Mouse (Mus musculus) left cerebral cortex, postnatal 4 days (tissue): ENCODE results near the gene Gm20388. TPM values are rescaled to one million over a fixed set of nuclear protein-coding genes. Genes with fewer than 3 reads are reported as not detected.

Experiments
- DNase-seq: peaks from one replicate; pipeline ENCODE4 v3.0.0-alpha.2; 2022
- intact Hi-C: fragments of 180-260 bp; cut with DNase I; formaldehyde crosslinking; loops from one replicate; pipeline ENCODE4 v1.15.1; 2025
- total RNA-seq, 2 experiments: library from RNA; stranded (reverse); gene quantifications; 2 replicates each; pipeline ENCODE4 v1.2.3; 2021

Gm20388 gene
- total RNA-seq, 2 experiments from 2014 or later = 6.5 to 12.8 TPM

- intact Hi-C loops = no loop called here
- peak; percentile 78 for DNase-seq
Observed at GRCm38 (mm10) chr8:120413626-120413988, 503.0 kb downstream of the Gm20388 start.

DNA sequence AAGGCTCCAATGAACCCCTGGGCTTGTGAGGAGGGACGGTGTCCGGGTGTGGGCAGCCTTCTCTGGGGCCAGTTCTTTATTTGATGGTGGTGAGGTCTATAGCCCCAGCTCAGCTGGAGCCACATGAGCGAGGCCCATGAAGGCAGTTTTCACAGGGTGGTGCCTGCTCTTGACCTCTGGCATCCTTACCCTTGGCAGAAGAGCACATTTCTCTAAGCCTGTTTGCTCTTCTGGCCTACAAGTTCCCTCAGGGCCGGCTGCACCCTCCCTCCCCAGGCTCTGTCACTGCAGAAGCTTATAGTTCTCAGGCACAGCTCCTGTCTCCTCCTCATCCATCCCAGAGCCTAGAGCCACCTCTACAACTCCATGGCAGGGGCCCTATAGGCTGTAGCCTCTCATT lies 503.6 kb downstream of the Gm20388 start:
- intact Hi-C loops = no loop called here
- no peak for DNase-seq

GRCm38 (mm10) chr8:120415474-120415873 lies 504.8 kb downstream of the Gm20388 start:
- intact Hi-C loops = no loop called here
- DNase-seq = no peak

- intact Hi-C loops = no loop called here
- no peak for DNase-seq
Observed at GRCm38 (mm10) chr8:120416173-120416521, 505.5 kb downstream of the Gm20388 start.

DNA sequence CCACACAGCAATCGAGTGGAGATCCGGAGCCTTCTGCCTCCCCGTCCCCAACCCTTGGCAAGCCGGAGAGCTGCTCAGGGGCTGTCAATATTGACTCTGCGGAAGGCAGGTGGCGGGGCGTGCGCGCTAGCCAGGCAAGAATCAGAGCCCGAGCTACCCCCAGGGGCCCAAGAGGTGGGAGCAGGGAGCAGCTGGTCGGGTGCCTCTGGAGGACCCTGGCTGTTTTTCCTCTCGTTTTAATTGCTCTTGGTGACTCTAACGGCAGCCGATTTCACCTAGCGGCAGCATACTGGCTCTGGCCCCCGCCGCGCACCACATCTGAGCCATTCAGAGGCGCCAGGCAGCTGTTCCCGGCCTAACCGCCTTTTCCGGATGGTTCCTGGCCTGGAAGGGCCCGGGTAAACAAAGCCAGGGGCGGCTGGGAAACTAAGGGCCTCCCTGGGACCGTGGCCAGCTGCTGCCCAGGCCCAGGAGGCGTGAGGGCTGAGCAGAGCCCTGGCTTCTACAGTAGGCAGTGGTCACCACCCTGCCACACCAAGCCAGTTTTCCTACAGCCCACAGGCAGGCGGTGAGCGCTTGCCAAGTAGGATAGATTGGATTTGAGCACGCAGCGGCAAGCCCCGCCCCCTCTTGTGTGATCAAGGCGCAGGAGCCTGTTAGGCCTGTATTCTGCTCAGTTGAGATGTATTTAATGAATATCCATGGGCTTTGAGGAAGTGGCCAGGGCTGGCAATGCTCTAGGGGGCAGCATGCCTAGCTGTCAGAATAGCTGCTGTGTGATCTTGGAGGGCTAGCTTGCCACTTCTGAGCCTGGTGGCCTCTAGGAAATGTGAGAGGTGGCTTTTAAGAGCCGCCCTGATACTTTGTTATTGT lies 506.1 kb downstream of the Gm20388 start:
- peak; percentile 93 for DNase-seq
- intact Hi-C loops = no loop called here

GRCm38 (mm10) chr8:120418188-120418587 lies 507.5 kb downstream of the Gm20388 start:
- intact Hi-C loops = no loop called here
- no peak for DNase-seq

DNA sequence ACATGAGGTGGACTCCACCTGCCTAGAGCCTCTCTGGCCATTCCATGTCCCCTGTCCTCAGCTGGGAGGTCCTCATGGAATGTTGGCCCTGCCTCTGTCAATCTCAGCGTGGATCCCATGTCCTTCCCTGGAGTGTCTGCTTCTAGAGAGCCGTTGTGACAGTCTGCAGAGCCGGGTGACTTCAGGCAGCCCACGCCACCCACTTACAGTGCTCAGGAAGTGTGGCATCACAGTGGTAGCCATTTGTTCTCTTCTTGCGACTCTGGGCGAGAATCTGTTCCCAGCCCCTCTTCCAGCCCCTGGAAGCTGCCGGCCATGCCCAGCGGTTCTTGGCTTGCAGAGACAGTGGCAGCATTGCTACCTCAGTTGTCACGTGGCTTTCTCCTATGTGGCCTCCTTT lies 509.0 kb downstream of the Gm20388 start:
- DNase-seq = no peak
- intact Hi-C loops = no loop called here

DNA sequence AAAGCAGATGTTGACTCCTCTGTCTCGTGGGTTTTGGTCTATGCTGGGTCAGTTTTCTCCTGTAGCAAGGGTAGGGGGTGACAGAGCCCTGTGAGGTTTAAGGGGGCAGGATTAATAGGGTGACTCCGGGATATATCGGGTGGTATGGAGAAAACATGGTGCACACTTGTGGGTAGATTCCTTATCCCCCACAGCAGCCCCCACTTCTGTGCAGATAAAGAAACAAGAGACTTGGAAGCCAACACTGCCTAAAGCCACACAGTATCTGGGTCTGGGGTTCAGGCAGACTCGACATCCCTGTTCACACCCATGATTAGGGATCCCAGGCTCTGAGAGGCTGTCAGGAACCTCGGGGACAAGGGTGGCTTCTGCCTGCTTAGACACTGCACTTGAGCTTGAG lies 509.6 kb downstream of the Gm20388 start:
- intact Hi-C loops = no loop called here

DNA sequence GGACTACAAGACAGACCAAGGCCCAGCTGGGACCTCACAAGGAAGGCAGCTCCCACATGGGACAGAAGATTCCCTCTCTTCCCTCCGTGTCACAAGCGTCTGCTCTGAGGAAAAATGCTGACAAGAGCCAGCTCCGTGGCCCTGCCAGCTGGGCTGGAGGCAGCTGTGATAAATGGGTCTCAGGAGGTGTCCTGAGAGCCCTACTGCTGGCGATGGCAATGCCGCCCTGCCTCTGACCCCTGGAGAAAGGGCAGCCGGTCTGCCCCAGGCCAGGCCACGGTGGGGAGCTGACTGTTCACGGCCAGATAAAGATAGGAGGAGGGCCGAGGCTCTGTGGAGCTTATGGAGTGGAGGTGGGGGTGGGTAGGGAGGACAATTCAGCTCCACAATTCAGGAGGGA lies 511.0 kb downstream of the Gm20388 start:
- intact Hi-C loops = no loop called here
- DNase-seq = peak; percentile 59

More for the DNA sequence above, 509.6 kb downstream of the Gm20388 start:
- DNase-seq = no peak

DNA sequence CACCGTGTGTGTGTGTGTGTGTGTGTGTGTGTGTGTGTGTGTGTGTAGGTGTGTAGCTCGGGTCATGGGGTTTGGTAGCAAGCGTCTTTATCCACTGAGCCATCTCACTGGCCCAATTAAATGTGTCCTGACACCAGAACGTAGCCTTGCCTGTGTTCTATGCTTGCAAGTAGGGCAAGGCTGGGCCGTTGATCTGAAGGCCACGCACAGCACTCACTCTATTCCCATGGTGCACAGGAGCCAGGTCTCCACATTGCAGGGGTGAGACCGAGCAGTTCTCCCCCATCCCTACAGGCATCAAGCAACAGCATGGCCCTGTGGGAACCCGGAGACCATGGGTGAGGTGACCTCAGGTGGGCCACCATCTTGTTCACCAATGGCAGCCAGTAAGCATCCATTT lies 511.6 kb downstream of the Gm20388 start:
- DNase-seq = no peak

GRCm38 (mm10) chr8:120423576-120423975 lies 512.9 kb downstream of the Gm20388 start:
- intact Hi-C loops = no loop called here
- no peak for DNase-seq

More for the DNA sequence above, 511.6 kb downstream of the Gm20388 start:
- intact Hi-C loops = no loop called here

DNA sequence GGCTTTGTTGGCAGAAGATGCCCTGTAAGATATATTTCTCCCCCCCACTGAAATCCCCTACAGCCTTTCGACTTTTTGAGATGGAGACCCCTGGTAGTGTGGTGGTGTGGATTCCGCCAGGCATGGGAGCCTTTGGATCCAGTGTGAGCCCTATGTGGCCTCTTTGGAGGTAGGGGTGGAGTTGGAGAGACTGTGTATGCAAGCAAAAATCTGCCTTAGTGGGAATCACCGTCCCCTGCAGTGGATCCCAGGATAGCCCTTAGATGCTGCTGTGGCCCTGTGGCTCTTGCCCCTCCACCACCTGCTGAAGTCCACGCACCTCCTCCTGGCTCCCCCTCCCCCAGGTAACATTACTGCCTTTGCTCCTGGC lies 514.2 kb downstream of the Gm20388 start:
- intact Hi-C loops = no loop called here
- no peak for DNase-seq

GRCm38 (mm10) chr8:120425199-120425941 lies 514.7 kb downstream of the Gm20388 start:
- peak; percentile 78 for DNase-seq

GRCm38 (mm10) chr8:120426105-120426504 lies 515.5 kb downstream of the Gm20388 start:
- DNase-seq = no peak
- intact Hi-C loops = no loop called here

More at GRCm38 (mm10) chr8:120425199-120425941, 514.7 kb downstream of the Gm20388 start:
- intact Hi-C loops = no loop called here

- intact Hi-C loops = no loop called here
- peak; percentile 87 for DNase-seq
Observed at GRCm38 (mm10) chr8:120426622-120427385, 516.2 kb downstream of the Gm20388 start.

DNA sequence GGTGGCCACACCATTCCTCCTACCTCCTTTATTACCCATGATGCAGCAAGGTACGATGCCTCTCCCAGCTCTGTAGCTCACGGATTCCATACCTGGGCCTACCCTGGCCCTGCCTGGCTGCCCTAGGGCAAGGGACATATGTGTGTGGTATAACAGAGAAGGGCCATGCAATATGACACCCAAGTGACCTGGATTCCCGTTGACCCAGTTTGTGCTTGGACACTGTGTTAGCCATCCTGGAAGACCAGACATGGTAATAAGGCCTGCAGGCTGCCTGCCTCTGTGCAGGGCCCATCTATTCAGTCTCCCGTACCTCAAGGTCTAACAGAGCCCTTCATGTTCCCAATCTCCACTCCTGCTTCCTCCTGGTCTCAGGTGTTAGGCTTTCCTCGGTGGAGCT lies 517.9 kb downstream of the Gm20388 start:
- intact Hi-C loops = no loop called here
- DNase-seq = no peak

DNA sequence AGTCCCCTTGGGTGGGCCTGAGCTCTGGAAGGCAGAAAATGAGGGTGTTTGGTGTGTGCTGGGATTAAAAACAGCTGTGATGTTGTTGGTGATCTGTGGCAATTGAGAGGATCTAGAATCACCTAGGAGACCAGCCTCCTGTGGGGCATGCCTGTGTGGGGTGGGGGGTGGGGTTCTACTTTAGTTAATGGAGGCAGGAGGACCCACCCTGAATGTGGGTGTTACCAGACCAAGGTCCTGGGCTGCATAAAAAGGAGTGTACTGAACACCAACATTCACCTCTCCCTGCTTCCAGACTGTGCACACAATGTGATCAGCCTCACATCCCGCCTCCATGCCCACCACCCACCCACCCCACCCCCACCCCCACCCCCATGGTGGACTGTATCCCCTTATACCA lies 518.5 kb downstream of the Gm20388 start:
- intact Hi-C loops = no loop called here

DNA sequence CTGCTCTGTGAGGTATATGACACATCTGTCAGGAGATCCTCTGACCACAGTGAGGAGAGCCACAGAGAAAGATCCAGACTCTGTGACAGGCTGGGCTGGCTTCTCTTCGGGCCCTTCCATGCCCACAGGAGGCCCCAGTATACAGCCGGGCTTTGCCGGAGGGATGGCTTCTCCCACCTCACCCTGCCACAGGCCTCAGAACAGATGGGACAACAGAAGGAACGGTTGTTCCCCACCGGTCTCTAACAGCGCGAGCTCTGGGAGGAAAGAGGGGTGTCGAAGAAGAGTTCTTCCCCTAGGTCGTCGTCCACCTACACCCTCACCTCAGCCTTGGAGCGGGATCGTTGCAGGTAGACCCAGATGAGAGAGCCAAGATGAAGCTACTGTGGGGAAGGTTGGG lies 520.4 kb downstream of the Gm20388 start:
- no peak for DNase-seq
- intact Hi-C loops = no loop called here

More for the DNA sequence above, 518.5 kb downstream of the Gm20388 start:
- DNase-seq = no peak

GRCm38 (mm10) chr8:120432438-120432837 lies 521.8 kb downstream of the Gm20388 start:
- DNase-seq = no peak
- intact Hi-C loops = no loop called here

GRCm38 (mm10) chr8:120433143-120433542 lies 522.5 kb downstream of the Gm20388 start:
- intact Hi-C loops = no loop called here
- no peak for DNase-seq

DNA sequence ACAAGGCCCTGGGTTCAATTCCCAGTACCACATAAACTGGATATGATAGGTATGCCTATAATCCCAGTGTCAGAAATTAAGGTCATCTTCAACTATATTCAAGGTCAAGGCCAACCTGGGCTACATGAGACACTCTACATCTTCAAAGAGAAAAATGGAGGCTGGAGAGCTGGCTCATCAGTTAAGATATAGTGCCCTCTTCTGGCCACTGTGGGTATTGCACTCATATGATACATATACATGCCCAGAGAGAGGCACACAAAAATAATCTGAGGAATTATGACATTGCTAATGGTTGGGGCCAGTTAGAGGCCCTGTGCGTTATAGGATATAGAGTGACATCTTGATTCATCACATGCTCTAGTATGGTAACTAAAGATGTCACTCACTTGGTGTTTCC lies 523.1 kb downstream of the Gm20388 start:
- intact Hi-C loops = no loop called here
- DNase-seq = no peak
